Mouse (Mus musculus): ENCODE measurements around the gene Ifi47.
"Not testable (repeated sequence)": the region's sequence is repeated elsewhere in the genome, so short reads cannot be mapped to it uniquely, and the experiment has no call there.

Gene Ifi47

DNA sequence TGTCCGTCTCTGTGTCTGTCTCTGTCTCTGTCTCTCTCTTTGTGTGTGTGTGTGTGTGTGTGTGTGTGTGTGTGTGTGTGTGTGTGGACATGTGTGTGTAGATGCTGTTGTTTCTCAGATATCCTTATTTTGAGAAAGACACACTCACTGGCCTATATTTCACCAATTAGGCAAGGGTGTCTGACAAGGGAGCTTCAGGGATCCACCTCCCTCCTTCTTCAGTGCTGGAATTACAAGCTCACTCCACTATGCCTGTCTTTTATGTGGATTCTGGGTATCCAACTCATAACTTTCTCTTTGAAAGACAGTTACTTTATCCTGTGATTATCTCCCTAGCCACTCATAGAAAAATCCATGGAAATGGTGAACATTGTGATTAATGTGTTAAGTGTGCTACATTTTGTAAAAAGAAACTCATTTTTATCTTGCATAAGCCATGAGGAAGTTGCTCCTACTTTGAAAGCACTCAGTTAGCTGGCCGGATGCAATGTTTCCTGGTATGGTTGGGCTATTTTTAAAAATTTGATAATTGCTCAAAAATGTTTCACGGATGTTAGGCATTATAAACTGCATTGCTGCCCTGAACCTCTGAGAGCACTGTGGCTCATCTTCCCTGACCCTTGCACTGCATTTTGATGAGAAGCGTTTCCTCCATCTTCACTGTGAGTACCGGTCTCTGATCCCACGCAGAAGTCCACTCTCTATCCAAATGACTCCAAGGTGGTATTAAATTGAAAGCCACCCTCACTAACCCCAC lies at the start of gene Ifi47:
TSS of gene Ifi47 (plus strand) at position 587 of the 757 bp plus-strand sequence.
- DNase-seq (ENCODE audit: low read depth, low spot score): not testable (repeated sequence)

DNA sequence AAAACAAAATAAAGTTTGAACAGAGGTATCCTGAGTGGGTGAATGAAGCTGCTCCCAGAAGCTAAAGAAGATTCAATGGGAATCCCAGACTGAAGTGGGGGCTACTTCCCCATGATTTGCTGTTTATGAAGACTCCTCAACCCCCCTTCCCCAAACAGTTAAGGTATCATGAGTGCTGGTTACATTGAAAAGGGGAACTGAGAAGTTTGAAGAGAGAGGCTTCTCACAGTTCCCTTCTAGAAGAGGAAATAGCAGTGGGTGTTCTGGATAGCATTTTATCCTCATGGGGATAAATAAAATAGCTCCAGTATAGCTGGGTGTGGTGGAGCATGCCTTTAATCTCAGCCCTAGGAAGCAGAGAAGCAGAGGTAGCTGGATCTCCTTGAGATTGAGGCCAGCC lies 26.3 kb upstream of the Ifi47 start:
- not testable (repeated sequence) for DNase-seq (ENCODE audit: low read depth, low spot score)

DNA sequence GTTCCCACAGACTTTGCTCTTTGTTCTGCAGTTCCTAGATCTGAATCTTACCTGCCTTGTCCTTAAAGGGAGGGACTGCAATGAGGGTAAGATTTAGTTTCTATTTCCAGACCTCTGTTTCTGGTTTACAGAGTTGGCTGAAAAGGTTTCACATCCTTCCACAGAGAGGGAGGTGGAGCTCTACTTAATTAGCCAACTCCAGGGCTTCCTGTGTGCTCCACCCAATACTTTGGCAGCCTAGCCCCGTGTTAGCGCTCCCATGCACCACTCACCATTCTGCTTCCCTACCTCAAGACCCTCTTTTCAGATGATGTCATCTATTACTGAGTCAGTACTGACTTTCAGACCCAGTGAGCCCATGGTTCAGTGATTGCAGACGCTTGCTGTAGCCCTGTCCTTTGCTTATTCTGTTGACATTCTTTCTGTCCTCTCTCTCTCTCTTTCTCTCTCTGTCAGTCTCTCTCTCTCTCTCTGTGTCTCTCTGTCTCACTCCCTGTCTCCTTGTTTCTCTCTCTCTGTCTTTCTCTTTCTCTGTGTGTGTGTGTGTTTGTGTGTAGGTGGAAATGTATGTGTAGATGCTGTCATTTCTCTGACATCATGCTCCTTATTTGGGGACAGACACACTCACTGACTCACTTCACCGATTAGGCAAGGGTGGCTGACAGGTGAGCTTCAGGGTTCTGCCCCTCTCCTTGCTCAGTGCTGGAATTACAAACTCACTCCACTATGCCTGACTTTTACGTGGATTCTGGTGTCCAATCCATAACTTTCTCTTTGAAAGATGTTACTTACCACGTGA lies 25.1 kb upstream of the Ifi47 start, which contains the start of gene 9930111J21Rik2:
TSS of gene 9930111J21Rik2 (minus strand) at position 150 of the 799 bp plus-strand sequence.
- DNase-seq (ENCODE audit: low read depth, low spot score): not testable (repeated sequence)

DNA sequence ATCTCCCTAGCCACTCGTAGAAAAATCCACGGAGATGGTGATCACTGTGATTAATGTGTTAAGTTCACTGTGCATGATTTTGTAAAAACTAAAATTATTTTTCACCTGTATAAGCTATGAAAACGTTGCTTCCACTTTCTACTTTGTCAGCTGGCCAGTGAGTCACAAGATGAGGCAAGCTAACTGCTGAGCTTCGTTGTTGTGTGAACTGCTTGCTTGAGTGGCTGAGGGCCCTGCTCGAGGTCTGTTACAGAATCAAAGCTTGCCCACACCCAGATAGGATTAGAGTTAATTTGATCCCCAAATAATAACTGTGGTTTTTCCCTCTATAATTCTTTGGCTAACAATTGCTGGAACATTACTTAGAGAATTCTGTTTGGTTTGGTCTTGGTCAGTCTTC lies 24.5 kb upstream of the Ifi47 start:
- DNase-seq (ENCODE audit: low read depth, low spot score): not testable (repeated sequence)

DNA sequence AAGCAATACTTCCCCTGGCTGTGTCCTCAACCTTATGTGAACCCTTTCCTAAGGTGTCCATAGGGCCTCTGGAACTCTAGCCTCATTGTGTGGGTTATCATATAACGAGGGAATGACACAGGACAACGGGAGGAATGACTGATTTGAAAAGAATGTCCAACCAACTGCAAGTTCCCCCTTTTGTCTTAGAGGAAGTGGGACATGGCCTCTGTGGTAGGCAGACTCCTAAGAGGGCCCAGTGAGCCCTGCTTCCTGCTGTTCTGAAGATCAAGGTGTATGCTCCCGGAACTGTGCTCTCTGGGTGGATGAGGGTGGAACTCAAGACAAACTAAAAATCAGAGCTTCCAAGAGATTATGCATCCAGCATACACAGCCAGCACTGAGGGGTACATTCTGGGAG lies 16.3 kb upstream of the Ifi47 start:
- DNase-seq (ENCODE audit: low read depth, low spot score): not testable (repeated sequence)

DNA sequence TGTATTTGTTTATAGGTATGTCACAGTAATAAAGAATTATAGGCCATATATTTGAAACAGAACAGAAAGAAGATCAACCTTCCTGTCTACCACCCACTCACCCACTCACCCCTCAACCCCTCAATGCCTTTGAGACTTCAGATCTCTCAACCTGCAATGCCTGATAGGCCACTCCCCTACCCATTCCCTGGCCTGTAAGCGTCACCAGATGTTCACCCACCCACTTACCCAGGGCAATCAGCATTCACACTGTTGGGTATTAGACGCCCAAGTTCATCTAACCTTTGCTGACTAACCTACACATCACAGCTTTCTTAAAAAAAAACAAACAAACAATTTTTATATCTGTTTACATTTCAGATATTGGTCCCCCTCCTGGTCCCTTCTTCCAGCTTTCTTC lies 14.5 kb upstream of the Ifi47 start:
- DNase-seq (ENCODE audit: low read depth, low spot score): not testable (repeated sequence)

DNA sequence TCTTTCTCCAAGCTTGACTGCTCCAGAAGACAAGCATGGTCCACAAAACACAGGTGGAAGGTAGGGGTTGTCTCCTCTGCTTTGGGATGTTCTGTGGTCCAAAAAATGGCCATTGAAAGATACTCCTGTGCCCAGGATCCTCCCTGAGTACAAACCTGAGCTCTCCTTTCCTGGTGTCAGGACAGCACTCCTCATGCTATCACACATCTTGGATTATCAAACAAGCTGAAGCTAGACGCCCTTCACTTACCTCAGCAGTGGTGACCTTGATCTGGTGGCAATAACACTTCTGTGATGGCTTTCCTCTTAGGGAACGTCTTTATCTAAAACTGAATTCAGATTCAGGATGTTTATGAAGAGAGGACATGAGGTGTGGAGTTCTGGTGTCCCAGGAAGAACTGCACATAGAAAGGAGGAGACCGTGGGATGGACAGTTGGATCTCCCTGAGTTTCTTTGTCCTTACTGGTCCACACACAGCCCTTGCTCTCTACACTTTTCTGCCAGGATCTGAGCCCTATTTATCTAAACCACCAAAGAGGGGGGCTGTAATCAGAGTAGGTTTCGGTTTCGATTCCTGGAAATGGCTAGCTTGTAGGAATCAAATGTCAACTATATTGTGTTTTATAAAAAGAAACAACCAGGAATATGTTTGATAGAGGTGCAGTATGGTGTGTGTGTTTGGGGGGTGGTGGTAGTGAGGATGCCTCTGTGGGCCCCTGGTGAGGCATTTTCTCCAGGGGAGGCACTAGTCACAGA lies 12.5 kb upstream of the Ifi47 start, which contains the start of gene Tgtp2:
TSS of gene Tgtp2 (minus strand) at position 494 of the 757 bp plus-strand sequence.
- not testable (repeated sequence) for DNase-seq (ENCODE audit: low read depth, low spot score)

DNA sequence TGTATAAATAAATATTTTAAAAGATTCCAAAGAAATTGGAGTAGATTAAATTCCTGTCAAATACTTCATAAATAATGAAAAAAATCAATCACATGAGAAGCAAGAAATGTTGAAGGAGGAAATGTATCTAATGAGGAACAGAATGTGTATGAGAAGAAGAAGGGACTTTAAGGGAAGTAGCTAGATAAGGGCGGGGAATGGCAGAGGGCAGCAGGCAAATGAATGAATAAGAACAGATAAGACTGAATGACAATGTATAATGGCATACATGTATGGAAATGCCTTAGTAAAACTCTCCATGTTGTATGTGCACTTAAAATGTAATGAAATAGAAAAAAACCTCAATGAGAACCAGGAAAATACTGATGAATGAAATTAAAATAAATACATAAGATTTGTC lies 8.0 kb upstream of the Ifi47 start:
- no peak for DNase-seq (ENCODE audit: low read depth, low spot score)

DNA sequence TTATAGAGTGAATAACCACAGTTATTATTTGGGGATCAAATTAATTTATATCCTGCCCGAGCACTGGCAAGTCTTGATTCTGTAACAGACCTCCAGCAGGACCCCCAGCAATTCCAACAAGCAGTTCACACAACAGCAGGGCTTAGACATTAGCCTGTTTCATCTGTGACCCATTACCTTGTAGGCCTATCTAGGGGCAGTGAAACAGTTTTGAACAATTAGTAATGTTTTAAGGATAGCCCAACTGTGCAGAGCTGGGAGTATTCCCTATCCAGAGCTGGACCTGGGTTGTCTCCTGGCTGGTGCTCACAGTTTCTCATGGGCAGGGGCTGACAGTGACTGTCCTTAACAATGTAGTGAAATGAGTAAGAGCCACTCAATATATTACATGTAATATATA lies 625 bp downstream of the Ifi47 start:
- no peak for DNase-seq (ENCODE audit: low read depth, low spot score)

DNA sequence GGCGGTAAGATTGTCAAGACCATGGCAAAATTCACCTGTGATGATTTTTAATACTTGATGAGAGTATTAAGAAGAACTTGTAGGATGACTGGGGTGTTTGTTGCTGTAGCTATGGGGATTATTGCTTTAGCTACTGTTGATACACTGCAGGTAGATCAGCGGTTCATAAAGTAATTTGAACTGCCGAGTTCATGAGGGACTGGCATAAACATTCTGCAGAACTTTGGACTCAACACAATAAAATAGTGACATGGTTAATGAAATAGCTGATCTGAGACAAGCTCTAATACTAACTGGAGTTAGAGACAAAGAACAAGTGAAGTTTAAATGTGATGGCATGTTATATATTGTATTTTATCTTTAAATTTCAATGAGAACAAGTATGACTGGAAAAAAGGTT lies 2.3 kb downstream of the Ifi47 start:
- DNase-seq (ENCODE audit: low read depth, low spot score): no peak

DNA sequence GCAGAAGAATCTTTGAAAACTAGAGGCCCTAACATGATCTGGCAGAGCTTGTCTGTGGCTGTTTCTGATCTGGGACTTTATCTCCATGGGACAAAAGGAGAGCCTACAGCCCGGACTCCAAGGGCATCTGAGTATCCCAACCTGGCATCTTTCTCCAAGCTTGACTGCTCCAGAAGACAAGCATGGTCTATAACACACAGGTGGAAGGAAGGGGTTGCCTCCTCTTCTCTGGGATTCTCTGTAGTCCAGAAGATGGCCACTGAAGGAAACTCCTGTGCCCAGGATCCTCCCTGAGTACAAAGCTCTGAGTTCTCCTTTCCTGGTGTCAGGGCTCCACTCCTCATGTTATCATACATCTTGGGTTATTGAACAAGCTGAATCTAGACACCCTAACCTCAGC lies 4.2 kb downstream of the Ifi47 start:
- no peak for DNase-seq (ENCODE audit: low read depth, low spot score)

DNA sequence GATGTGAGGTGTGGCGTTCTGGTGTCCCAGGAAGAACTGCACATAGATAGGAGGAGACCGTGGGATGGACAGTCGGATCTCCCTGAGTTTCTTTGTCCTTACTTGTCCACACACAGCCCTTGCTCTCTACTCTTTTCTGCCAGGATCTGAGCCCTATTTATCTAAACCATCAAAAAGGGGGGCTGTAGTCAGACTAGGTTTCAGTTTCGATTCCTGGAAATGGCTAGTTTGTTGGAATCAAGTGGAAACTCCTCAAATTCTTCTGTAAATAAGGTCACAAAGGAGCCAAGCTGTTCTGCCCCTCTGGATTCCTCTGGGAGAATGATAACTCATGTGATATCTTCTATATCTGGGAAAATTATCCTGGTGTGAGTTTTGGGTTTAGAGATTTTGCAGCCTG lies 5.0 kb downstream of the Ifi47 start:
- DNase-seq (ENCODE audit: low read depth, low spot score): no peak

DNA sequence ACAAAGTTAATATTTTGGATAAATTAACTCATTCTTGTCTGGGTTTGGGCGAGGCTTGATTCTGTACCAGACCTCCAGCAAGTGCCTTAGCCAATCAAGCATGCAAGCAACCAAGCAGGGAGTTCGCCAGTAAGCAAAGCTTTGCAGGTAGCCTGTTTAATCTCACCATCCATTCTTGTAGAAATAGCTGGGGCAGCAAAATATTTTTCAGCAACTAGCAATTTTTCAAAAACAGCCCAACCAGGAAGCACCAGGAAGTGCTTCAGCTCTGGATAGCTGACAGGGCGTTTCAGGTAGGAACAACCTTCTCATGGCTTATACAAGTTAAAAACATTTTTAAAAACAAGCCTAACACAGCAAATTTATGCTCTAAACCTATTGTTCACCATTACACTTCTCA lies 5.5 kb downstream of the Ifi47 start:
- DNase-seq (ENCODE audit: low read depth, low spot score): no peak

DNA sequence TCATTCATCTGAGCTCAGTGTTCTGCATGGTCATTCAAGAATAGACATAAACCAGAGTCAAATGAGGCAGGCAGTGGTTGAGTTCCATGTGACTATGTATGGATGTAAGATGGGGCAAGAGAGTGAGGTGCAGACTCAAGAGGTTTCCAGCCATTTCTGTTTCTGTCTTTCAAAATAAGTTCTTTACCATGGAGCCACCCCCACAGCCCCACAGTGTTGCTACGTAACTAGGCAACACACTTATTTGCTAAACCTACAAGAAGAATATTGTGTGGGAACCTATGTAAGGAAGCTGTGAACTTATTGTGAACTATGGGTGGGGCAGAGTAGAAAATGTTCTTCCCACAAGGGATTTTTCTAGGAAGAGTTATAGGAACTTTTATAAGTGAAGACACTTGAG lies 6.8 kb downstream of the Ifi47 start:
- DNase-seq (ENCODE audit: low read depth, low spot score): no peak

DNA sequence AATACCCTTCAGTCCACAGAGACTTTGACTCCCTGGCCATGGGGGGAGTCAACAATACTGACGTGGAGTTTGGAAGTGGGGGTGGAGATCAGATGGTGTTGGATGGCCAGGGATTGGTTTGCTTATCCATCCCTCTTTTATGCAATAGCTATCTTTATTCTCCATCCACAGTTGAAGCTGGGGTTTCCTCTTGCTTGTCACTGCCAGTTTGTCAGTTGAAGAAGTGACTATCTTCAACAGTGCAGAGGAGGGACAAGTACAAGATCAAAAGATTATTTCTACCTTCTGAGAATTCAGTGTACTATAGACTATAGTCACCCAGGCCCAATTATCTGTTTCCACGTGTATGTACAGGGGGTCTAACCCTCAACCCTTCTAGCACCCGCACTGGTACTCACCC lies 7.4 kb downstream of the Ifi47 start:
- DNase-seq (ENCODE audit: low read depth, low spot score): no peak

DNA sequence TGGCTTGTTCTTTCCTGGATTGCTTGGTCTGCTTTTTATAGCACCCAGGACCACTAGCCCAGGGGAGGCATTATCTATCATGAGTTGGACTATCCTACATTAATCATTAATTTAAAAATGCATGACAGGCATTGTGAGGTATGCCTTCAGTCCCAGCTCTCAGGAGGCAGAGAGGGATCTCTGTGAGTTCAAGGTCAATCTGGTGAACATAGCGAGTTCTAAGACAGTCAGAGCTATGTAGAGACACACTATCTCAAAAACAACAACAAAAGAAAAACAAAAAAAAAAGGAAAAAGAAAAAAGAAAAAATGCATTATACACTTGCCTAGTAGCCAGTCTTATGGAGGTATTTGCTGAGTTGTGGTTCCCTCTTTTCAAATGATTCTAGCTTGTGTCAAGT lies 8.0 kb downstream of the Ifi47 start:
- DNase-seq (ENCODE audit: low read depth, low spot score): no peak

DNA sequence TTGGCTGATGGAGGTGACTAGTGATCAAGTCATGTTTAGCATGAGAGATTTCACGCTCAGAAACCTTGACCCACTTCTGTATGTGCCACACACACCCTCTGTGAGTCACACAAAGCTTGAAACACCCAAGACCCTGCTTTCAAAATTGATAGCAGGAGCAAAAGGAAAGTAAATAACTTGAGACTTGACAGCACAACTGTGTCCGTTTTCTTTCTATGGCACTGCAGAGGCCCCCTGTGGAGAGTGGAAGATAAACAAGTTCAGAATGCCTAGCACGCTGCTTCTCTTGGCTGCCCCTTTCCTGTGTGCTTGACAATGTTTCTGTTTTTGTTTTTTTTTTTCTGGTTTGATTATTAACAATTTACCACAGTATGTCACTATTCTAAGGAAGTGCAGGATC lies 8.5 kb downstream of the Ifi47 start:
- no peak for DNase-seq (ENCODE audit: low read depth, low spot score)

DNA sequence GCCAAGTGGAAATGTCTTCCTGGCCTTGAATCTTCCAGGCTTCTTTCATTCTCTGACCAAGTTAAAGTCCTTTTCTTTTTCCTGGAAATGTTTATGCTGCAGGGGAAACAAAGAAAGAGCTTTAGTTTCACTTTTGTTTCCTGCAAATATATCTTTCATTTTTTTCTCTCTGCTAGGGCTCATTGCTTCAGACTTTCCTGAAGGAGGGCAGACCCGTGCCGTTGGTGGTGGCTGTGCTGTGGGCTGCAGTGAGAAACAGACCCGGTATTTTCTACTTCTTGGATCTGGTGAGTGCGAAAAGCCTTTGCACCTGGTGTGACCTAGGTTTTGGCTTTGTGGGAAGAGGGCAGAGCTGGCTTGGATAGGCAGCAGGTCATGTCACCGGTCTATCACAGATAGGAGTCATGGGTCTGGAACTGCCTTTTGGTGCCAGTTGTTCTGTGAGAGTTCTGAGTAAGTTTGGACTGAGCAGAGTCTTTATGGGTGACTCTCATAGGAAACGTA lies 10.5 kb downstream of the Ifi47 start:
- no peak for DNase-seq (ENCODE audit: low read depth, low spot score)

DNA sequence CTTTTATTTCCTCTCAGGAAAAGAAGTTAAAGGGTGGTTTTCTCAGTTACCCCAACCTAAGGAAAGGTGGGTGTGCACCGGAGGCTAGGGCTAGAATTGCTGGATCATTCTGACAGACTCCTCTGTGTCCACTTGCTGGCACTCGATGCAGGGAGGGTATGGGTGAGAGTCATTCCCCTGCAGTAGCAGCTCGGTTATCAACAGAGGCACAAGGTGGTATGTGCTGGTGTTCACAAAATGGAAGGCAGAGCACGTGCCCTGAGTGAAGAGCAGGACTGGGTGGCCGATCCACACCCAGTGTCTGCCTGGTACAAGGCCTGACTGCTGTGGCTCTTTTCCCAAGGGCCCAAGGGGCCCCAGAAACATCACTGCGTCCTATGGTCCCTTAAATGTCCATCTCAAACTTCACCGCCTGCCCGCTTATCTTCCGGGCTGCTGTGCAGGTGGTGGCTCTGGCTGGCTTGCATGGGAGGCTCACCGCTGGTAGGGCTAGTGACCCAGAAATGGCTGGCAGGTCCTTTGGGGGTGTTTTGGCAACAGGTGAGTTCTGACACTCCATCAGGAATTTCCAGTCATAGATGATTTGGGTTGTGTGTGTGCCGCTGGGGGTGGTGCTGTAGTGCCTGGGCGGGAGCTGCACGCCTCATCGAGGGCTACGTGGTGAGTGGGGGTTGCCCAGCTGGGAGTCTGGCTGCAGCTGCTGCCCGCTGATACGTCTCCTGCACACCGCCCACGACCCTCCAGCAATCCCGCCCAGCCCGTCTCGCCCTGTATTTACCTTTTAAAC lies 11.6 kb downstream of the Ifi47 start:
- no peak for DNase-seq (ENCODE audit: low read depth, low spot score)

DNA sequence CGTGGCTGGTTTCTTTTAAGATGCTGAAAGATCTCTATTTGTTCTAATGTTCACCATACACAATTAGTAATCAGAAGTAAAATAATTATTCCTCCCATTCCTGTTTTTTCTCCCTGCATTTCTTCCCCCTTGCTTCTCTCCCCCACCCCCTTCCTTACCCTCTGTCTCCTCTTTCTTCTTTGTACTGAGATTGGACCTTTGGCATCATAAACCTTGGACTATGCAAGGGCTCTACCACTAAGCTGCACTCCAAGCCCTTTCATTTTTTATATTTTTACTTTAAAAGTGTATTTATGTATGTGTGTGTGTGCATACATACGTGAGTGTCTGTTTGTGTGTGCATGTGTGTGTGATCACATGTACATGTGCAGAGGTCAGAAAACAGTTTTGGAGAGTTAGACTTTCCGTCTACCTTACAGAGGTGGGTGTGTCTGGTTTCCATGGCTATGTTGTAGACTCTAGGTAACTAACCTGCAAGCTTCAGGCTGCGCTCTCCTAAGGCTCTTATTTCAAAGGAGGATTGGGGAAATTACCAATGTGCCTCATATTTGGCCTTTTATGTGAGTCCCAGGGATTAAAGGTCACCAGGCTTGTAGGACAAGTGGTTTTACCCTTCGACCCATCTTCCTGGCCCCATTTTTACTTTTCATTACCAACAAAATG lies 12.7 kb downstream of the Ifi47 start:
- DNase-seq (ENCODE audit: low read depth, low spot score): no peak

All from brain, embryonic 18.5 days (tissue).